Mouse (Mus musculus): Measurements from ENCODE around the gene Gm7298.

- TF ChIP-seq CTCF (IDR thresholded peaks at IDR 0.05; ENCODE audit: borderline replicate concordance, control insufficient read depth, extremely low read depth, insufficient read depth, low read length, poor library complexity) = no peak
- TF ChIP-seq POLR2A (IDR thresholded peaks at IDR 0.05; ENCODE audit: control insufficient read depth, extremely low read depth, insufficient read depth, low read length, poor library complexity) = no peak
Measured at GRCm38 (mm10) chr6:121828034-121828433, 95.3 kb downstream of the Gm7298 start.

All from thymus, adult 2 months (tissue).